Mouse (Mus musculus): ENCODE data around the gene Adam12.

The Adam12 gene

GRCm38 (mm10) chr7:134150305-134150704, 81.6 kb downstream of the Adam12 start:
- no peak for DNase-seq (ENCODE audit: low spot score in 2 of 2)

- DNase-seq (ENCODE audit: low spot score in 2 of 2) = no peak
These were observed 82.6 kb downstream of the Adam12 start for GRCm38 (mm10) chr7:134149351-134149750.

DNA sequence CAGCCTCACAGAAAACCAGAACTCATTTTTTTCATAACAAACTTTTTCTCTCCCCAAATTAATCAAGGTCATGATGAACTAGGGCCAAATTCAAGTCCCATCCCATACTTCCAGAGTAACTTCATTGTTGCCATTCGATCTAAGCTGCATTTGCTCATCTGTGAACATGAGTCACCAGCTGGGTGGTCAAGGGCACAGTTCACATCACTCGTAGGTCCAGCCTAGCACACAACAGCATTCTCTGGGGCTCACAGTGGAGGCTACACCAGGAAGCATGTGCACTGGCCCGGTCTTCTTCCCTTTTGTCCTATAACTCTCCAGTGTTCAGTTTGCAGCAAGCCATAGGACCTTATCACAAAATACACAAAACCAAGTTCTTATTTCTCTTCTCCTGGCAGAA, 84.4 kb downstream of the Adam12 start:
- no peak for DNase-seq (ENCODE audit: low spot score in 2 of 2)

DNA sequence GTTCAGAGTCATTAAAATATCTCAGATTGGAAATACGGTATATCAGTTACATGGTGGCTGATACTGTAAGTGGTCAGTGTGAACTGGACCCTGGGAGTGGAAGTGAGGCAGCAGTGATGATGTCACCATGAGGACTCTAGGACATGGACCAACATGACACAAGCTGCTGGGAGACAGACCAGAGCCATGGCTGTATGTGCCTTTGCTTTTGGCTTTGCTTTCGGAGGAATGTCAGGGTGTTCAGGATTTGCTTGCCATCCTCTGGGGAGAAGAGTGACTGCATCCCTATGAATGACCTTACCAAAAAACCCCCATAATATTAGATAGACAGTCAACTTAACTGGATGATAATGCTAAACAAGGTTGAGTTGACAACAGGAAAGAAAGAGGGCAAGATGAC, 85.1 kb downstream of the Adam12 start:
- DNase-seq (ENCODE audit: low spot score in 2 of 2) = no peak

- DNase-seq (ENCODE audit: low spot score in 2 of 2) = no peak
These were observed 87.8 kb downstream of the Adam12 start for GRCm38 (mm10) chr7:134144111-134144510.

DNA sequence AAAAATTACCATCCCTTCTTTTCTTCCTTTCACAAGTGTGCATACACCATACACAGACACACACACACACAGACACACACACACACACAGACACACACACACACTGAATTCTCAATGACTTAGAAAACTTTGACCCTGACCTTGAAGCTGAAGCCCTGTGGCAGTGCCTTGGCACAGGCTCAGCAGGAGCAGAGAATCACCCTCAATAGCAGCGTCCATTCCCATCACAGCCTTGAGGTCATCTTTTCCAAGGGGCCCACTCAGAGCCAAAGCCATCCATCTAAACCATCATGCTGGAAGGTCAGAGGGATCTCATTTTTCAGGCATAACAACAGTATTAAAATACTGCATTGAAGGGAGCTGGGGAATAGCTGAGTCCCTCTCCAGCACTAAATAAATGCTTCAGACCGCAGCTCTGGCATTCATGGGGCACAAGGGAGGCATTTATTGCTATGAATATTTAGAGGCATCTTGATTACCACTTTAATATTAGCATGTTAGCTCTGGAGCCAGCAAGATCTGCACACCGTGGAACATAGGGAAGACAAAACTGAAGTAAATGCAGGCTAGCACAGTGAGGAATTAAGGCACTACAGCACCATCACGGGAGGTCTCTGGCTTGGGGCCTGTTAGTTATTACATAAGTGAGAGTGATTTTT, 92.5 kb downstream of the Adam12 start:
- no peak for DNase-seq (ENCODE audit: low spot score in 2 of 2)

DNA sequence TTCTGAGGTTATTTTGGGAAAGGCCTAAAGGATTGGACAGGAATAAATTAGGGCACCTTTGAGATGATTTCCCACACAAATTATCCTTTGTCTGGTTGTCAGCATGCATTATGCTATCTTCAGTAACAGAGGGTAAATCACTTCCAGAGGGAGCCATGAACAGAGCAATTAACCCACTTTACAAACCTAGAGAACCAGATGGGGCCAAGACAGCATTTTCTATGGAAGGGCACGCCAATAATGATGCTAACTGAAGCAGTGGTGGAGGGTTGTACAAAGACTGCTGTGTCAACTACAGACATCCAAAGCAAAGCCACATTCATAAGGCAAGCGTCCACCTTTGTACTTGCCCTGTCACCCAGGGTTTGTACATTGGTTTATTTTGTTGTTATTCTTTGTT, 99.6 kb downstream of the Adam12 start:
- no peak for DNase-seq (ENCODE audit: low spot score in 2 of 2)

DNA sequence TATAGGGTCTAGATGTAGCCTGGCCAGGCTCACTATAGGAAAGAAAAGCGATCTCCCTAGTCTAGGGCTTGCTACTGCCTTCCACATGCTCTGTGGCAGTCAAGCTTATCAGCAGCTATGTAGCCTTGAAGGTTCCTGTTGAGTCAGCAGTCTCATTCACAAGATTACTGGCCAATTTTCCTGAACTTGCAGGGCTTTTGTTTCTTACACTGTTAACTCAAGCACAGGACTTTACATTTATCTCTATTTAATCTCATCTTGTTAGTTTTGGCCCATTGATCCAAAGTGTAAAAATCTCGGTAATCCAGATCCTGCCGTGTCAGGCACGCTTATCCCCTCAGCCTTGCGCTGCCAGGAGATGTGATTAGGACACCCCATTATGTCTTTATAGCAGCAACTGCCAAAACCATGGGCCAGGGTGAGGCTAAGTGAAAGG, 103.8 kb downstream of the Adam12 start:
- DNase-seq (ENCODE audit: low spot score in 2 of 2) = no peak

- no peak for DNase-seq (ENCODE audit: low spot score in 2 of 2)
These were observed 110.5 kb downstream of the Adam12 start for GRCm38 (mm10) chr7:134121397-134121796.

DNA sequence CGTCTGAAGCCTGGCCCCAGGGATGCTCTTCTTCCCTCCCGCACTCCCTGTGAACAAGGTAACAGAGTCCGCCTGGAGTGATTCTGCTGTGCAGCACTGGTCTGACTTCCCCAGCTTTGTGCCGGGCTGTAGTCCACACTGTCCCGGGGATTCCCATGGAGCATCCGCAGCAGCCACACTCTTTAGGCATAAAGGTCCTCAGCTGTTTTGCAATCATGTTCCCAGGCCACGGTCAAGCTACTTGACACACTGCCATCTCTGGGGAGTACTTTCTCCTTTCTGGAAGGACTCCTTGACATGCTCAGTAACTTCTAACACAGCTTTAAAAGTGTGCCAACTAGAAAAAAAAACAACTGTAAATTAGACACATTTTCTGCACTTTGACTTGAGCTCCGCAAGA, 116.5 kb downstream of the Adam12 start:
- DNase-seq (ENCODE audit: low spot score in 2 of 2) = no peak

DNA sequence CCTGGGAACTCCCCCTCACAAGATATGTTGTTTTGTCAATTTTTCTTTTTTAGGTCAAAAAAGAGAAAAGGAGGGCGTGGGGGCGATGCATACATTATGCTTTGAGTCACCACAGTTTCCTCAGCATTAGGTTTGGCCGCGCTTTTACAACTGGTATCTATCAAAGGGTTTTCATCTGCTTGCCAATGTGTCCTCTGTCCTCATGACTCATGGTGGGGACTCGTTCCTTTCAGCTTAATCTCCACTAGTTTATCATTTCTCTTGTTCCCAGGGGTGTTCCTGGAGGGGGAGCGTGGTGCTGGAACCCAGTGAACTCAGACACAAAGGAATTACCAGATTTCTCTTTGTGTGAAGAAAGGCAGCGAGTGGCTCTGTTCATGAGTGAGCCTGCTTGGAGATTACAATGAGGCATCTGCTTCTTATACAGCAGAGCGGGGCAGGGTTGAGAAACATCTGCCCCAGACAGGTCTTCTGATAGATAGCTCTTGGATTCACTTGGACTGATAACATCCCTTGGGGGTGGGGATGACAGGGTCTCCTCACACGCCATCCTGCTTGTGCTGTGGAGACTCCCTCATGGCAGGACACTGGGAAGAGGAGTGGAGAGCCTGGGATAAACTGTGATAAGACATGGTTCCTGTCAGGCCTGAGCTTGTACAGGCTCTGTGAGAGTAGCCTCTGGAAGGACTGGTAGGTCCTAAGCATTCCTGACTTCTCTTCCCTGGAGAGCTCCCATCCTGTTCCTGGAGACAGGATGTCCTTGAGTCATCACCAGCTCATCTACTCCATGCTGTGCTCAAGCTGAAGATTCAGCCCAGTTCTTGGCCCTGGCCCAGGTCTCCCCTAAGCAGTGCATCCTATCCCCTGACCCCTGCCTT, 117.4 kb downstream of the Adam12 start:
- peak in 1 of 2 experiments; percentile 46 for DNase-seq (ENCODE audit: low spot score in 2 of 2)

DNA sequence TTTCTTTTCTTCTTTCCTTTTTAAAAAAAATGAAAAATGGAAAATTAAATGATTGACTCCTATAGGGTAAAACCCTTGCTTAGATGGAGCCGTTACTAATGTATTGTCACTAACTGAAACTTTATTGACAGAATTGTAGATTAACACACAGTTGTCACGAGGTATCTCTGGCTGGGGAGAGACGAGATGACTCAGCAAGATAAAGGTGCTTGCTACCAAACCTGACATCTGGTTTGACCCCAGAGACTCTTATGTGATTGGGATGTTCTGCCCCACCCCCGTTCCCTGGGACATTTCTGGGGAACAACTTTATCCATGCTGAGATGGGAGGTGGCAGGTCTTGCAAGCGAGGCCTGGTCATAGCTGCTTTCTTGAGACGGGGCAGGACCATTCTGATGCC, 118.1 kb downstream of the Adam12 start:
- no peak for DNase-seq (ENCODE audit: low spot score in 2 of 2)

- DNase-seq (ENCODE audit: low spot score in 2 of 2) = no peak
These were observed 121.8 kb downstream of the Adam12 start for GRCm38 (mm10) chr7:134110116-134110515.

GRCm38 (mm10) chr7:134107849-134108248, 124.1 kb downstream of the Adam12 start:
- no peak for DNase-seq (ENCODE audit: low spot score in 2 of 2)

DNA sequence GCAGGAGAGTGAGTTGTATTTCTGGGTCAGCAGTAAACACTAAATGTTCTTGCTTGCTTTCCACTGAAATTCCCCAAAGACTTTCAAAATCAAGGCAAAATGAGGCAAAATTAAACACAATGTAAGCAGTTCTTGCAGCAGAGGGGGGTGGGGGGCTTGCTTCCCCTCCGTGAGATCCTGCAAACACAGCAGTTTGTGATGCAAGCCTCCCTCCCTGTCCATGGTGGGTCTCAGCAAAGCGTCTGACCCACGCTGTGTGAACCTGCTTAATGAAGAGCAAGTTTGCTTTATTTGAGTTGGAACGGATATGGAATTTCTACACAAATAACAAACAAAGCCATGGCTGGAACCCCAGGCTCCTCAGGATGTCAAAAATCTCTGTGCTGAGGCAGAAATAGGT, 132.9 kb downstream of the Adam12 start:
- DNase-seq (ENCODE audit: low spot score in 2 of 2) = no peak

- no peak for DNase-seq (ENCODE audit: low spot score in 2 of 2)
These were observed 134.1 kb downstream of the Adam12 start for GRCm38 (mm10) chr7:134097861-134098260.

GRCm38 (mm10) chr7:134093871-134094270, 138.1 kb downstream of the Adam12 start:
- DNase-seq (ENCODE audit: low spot score in 2 of 2) = no peak

DNA sequence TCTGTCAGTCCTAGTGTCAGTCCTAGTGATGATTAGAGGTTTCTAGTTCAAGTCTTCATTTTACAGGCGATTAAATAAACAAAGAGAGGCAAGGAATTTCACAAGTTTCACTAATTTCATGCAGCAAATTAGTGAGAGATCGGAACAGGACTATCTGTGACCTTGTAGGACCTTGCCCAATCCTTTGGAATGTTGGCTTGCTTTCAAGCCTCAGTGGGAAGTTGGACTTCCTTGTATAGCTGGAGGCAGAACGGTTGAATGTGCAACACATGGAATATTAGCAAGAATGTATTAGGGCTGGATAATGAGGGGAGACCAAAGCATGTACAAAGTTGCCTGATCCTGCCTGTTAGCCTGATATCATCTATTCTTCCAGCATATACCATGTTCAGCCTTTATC, 141.2 kb downstream of the Adam12 start:
- DNase-seq (ENCODE audit: low spot score in 2 of 2) = no peak

- no peak for DNase-seq (ENCODE audit: low spot score in 2 of 2)
These were observed 141.7 kb downstream of the Adam12 start for GRCm38 (mm10) chr7:134090256-134090655.

DNA sequence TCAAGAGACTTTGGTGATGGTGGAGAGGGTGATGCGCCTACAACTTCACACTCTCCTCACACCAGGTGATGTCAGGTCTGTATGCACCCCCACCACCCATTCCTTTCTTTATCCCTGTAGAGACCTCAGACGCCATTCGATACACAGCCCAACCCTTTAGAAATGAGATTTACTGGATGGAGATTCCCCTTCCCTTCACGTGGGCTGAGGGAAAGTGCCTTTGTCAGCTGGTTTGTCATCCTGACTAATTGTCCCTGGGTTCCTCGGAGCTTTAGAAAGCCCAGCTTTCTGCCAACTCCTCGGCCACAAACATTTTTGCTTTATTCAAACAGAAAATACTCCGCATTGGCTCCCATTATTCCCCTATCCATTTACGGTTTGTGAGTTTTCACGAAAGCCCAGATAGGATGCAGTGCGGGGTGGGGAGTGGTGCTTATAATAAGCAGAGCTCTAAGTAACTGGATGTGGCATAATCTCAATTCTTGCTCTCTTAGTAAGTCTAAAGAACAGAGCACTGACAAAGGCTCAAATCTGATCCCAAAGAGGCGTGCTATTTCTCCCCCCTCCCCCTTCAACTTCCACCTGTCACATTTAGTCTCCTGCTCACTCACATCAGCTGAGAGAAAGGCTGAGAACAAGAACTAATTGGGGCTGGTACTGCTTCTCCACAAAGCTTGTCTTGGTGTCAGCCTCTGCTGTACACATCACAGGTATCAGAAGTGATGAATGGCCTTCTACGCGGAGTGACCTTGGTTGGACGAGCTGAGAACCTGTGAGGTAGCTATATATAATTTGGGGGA, 143.2 kb downstream of the Adam12 start:
- DNase-seq (ENCODE audit: low spot score in 2 of 2) = no peak

DNA sequence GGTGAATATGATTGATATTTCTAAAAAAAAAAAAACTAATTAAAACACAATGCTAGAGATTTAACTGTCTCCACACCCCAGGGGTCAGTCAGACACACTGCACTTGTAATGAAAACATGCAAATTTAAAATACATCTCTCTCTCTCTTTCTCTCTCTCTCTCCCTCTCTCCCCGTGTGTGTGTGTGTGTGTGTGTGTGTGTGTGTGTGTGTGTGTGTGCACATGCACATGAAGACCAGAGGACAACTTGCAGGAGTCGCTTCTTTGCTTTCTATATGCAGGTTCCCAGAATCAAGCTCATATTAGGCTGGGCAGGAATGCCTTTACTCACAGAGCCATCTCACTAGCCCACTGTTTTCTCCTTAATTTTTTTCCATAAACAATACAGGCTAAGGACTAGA, 146.6 kb downstream of the Adam12 start:
- no peak for DNase-seq (ENCODE audit: low spot score in 2 of 2)

GRCm38 (mm10) chr7:134084926-134085325, 147.0 kb downstream of the Adam12 start:
- no peak for DNase-seq (ENCODE audit: low spot score in 2 of 2)

Measured in left cerebral cortex, adult 9 months (tissue).